Mouse (Mus musculus): ENCODE data around the gene Pold2.

Gene Pold2

DNA sequence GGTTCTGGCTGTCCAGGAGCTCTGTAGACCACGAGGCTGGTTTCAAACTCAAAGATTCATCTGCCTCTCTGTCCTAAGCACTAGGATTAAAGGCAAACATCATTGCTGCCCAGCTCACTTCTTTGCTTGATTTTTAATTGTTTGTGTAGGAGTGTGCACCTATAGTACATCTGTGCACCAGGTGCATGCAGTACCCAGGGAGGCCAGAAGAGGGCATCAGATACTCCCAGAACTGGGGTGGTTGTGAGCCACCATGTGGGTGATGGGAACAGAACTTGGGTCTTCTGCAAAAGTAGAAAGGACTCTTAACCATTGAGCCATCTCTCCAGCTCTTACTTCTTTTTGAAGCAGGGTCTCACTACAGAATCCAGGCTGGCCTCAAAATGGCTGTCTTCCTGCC is 19.4 kb downstream of the Pold2 start:
- DNase-seq (ENCODE audit: low spot score): no peak

DNA sequence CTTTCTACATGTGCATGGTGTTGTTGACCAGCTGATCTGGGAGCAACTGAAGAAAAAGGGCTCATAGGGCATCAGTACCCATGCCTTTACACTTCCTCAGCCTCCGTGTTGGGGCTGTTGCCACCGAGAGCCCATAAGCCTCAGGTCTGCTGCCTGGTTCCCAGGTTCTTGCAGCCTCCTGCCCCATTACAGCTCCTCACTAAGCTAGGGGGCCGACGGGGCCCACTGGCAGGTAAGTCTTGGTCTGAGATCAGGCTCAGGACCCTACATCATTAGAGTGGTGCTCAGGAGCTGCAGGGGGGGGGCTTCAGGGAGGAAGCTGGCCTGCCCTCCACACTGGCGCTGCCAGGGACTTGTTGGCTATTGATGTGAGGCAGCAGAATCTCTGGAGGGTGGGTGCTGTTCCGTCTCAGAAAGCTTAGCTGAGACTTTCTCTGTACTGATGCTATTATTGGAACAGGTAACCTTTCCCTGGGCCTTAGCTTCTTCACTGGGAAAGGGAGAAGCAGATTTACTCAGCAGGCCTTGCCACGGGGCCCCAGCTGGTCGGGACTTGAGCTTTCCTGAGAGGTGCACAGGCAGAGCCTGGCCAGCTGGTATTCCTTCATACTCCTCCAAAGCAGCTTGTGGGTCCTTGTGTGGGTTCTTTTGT is 21.5 kb downstream of the Pold2 start:
- no peak for DNase-seq (ENCODE audit: low spot score)

DNA sequence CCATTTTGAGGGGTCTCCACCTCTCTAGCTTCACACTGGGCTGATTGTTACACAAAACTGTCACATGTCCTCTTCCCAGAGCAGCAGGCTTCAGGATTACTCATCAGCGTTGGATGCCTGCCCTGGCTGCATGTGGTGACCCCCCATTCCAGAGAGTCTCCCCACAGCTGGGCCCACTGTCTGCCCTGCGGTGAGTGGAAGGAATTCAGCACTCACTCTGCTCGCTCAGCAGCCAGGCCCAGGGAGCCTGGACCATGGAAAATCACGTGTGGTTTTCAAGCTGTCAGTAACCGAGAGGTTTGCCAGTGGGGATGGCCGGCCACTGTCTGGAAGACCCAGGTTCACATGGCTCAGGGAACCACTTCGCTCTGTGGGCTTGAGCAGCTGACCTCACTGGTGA is 22.2 kb downstream of the Pold2 start:
- no peak for DNase-seq (ENCODE audit: low spot score)

DNA sequence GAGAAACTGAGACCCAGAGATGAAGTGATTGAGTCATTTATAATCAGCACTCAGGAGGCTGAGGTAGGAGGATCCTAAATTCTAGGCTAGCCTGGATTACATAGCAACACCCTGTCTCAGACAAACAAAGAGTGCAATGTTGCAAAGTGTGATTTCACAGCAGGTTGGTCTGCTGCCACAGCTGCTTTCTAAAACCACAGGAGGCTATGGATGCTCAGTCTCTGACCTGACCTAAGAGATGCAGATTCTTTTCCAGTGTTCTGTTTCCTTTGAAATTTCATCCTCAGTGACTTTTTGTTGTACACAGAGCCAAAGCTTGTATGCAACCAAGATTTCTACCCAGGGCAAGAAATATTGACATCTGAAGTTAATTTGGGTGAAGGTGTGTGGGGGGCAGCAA is 22.6 kb downstream of the Pold2 start:
- DNase-seq (ENCODE audit: low spot score): no peak

DNA sequence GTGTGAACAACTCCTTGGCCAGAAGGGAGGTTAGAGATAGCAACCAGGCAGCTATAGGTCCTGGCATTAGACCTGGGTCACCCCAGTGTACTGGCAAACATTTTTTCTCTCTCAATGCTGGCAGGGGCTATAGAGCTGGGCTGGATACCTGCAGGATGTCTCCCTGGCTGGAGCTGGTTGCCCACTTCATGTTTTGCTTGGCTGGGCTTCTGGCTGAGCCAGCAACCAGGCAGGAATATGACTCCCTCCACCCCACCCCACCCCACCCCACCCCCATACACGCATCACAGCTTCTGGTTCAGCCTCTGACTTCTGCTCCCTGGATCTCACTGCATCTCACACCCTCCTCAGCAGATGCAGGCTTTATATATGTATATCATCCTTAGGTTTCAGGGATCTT is 25.8 kb downstream of the Pold2 start:
- DNase-seq (ENCODE audit: low spot score): no peak

DNA sequence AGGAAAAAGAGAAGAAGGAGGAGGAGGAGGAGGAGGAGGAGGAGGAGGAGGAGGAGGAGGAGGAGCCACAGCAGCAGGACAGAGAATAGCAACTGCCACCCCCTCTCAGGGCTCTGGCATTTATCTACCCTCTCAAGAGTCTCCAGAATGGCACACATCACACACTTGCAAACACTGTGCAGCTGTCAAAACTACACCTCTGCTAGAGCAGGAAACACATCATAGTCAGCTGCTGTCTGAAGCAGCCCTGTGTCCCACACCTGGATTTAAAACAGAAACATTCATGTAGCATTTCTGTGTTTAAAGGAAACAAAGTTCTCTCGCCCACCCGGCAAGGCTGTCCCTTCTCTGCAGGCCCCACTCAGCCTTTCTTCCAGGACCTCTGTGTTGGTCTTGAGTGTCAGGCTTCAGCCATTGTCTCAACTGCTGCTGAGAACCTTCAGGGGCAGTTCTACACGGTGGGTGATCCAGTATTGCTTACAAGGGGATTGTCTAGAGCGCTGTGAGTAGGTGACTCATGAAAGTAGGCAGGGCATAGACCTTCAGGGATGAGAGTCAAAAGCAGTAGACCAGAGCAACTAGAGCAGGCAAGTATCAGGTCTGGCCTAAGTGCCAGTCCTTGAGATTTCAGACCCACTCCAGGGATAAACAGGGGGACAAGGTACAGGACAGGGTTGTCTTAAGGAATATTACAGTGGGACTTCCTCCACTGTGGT is 26.9 kb downstream of the Pold2 start:
- no peak for DNase-seq (ENCODE audit: low spot score)

DNA sequence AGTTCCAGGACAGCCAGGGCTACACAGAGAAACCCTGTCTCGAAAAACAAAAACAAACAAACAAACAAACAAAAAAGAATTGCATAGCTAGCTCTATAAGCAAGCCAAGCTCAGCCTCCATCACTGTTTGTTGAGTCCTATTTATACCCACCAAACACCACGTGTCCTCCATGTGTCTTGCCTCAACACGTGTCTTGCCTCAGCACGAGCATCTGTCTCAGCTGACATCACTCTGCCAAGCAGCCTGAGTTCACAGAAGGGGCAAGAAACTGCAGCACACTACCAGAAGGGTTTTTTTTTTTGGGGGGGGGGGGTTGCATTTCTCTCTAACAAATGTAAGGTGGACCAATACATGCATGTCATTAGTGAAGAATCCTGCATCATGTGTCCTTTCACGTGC is 27.6 kb downstream of the Pold2 start:
- DNase-seq (ENCODE audit: low spot score): no peak

DNA sequence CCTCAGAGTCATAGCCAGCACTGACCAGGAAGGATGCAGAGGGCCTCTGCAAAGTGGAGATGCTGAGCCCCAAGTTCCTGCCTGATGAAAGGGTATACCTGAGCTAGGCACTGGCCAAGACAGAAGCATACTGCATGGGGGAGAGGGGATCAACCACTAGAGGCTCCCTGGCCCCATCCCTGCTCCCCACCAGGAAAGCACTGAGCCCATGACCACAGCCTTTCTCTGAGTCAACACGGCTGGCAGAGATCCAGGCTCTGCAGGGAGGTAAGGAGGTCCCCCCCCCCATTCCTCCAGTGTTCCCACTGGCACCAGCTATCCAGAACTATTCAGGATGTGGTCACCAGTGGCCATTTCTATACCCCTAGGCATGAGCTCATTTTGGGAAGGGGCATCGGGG is 28.8 kb downstream of the Pold2 start:
- DNase-seq (ENCODE audit: low spot score): no peak

DNA sequence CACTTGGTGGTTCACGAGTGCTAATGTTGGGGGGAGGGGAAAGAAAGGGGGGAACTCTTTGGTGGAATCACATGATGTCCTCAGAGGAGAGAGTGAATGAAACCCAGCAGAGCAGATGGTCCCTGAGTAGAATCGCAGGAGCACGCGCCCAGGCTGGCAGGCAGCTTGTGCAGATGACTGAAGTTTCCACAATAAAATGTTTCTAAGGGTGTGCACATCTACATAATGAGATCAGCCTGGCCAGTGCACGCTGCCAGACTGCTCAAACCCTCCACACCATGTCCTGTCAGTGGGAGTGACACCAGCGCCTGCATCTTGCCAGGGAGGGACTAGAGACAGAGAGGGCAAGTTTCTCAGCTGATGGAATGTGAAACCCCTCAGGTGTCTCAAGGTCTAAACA is 29.4 kb downstream of the Pold2 start:
- no peak for DNase-seq (ENCODE audit: low spot score)

DNA sequence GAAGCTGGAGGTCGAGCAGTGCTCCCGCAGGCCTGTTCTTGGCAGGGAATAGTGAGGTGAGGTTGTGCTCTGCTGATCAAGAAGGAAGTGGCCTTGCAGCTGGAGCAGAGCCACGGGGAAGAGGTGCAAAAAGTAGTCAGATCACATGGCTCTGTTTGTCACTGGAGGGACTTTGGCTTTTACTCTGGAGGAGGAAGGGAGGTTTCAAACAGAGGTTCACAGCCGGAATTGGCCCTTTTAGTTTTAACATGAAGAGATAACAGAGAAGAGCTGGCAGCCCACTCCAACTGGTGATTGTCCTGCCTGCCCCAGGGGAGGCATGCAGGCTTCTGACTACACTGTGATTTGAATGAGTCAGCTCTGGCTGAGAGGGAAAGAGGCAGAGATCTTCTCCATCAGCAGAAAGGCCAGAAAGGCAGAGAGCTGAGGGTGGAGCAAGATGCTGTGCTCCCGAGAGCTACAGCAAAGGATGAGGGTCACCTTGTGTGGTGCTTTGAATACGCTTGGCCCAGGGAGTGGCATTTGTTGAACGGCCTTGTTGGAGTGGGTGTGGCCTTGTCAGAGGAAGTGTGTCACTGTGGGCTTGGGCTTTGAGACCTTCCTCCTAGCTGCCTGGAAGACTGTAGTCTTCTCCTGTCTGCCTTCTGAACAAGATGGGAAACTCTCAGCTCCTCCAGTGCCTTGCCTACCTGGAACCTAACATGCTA is 31.3 kb downstream of the Pold2 start:
- no peak for DNase-seq (ENCODE audit: low spot score)

DNA sequence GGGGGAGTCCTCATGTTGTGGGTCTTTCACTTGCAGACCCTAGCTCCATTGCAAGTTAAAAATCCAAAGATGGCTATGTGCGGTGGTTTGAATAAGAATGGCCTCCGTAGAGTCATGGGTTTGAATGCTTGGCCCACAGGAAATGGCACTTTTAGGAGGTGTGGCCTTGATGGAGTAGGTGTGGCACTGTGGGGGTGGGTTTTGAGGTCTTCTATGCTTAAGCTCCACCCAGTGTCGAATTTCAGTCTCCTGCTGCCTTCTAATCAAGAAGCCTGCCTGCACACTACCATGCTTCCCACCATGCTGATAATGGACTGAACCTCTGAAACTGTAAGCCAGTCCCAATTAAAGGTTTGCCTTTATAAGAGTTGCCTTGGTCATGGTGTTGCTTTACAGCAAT is 35.0 kb downstream of the Pold2 start:
- no peak for DNase-seq (ENCODE audit: low spot score)

DNA sequence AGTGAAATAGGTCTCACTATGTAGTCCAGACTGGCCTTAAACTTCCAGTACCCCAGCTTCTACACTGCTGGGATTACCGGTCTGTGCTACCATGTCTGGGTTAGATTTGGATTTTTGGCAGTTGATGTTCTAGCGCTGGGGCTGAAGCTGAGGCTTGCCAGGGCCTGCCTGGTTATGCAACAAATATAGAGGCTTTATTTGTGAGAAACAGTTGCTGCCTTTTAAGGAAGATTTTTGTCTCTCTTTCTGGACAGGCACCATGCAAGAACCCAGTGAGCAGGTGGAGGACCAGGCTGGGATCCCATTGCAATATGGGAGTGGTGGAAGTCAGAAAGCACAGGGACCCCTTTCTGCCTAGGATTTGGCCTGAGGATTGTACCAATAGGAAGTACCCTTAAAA is 36.3 kb downstream of the Pold2 start:
- DNase-seq (ENCODE audit: low spot score): no peak

DNA sequence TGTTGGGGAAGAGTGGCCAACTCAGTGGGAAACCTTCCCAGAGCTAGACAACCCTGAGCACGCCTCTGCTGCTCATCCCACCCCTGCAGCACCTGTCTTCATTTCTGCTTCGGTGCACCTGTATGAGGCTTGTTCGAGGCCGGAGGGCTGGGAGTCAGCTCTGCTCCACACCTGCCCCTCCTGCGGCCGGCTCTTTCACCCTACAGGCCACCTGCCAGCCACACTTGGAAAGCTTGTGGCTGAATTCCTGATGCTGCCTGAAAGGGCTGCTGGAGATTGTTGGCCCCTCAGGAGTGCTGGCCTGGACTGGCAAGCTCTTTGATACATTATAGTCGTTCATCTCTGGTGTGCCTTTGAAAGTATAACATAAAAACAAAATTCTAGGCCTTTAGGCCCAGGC is 37.7 kb downstream of the Pold2 start:
- DNase-seq (ENCODE audit: low spot score): no peak

DNA sequence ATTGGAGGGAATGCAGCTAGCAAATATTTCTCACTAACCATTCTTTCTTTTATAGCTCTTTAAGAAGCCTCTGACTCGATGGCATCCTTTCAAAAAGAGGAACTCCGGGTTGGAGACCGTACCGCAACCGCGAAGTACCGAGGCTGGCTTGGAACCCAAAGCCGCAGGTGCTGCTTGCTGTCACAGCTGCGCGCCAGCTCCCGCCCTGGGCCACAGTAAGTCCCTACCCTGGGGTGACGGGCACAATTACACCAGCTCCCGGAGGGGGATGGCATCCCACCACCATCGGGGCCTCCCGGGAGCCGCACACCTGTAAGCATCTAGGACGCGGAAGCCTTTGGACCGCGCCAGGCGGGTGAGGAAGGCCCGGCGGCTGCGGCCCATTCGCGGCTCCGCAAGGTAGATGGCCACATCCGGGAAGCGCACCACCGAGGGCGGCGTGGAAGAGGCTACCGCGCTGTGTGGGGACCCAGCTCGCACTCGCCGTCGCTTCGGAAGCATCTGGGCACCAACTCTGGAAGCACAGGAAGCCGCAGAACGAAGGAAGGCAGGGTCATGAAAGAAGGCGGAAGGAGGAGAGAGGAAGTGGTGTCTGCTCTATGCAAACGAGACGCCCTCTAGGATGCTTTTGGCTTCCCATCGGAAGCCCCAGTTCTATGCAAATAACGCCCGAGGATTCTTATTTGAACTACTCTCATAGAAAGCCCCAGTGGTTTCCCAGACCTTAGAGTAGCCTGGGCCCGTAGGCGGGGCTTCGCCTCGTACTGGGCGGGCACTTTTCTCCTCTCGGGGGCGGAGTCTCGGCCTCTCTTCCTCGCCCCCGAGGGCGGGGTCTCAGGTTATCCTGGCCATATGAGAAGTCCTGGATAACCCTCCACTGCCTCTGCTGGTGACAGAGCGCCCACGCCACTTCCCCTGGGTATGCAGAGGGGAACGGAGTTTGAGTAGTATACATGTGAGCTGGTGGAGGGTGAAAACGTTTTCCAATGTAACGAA is 40.5 kb downstream of the Pold2 start, which contains the start of gene Polm:
Polm (minus strand) TSS at position 766 of the 996 bp plus-strand sequence.
- DNase-seq (ENCODE audit: low spot score): peak; percentile 87

DNA sequence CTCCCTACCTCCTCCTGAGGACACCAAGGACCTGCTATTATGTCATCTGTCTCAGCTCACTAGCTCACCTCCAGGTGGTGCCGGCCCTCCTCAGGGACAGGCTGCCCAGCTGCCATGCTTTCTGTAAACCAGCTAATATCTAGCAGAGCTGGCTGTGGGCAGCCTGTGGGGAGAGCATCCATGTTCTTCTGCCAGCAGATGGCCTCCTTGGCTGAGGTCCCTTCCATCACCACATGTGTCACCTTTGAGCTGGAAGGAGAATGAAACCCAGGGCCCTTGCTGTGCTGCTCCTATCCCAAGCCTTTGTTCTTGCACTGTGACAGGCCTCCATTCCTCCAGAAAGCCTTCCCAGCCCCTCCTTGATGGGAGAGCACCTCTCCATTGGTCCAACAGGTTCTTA is 42.0 kb downstream of the Pold2 start:
- DNase-seq (ENCODE audit: low spot score): no peak

DNA sequence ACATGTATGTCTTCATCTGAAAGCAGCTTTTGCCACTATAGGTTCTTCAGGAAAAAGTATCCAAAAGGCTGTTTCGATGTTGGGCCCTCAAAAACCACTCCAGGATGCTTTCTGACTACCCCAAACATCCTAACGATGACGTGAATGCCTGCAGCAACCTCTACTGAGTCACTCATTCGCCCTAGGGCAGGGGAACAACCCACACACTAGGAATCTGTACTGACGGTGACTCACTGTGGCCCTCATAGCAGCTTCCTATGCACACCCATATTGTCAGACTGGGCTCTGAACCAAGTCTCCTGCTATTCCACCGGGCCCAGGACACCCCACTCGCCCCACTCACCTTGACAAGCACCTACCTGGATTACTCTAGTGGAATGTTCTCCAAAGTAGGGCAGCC is 43.0 kb downstream of the Pold2 start:
- no peak for DNase-seq (ENCODE audit: low spot score)

DNA sequence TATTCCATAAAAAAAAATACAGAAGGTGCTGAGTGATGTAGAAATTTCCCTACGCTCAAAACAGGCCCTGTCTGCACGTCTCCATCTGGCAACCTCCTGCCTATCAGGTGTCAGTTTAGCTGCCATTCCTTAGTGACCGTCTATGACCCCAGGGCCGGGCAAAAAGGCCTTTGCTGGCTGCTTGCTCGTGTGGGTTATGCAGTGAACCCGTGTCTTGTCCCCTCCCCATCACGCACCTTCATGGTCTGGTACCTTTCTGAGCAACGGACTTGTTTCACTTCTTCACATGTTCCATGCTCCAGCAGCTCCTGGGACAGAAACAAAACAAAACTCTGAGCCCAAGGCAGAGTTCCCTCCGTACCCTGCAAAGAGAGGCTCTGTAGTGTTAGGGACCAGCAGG is 43.6 kb downstream of the Pold2 start:
- DNase-seq (ENCODE audit: low spot score): no peak

DNA sequence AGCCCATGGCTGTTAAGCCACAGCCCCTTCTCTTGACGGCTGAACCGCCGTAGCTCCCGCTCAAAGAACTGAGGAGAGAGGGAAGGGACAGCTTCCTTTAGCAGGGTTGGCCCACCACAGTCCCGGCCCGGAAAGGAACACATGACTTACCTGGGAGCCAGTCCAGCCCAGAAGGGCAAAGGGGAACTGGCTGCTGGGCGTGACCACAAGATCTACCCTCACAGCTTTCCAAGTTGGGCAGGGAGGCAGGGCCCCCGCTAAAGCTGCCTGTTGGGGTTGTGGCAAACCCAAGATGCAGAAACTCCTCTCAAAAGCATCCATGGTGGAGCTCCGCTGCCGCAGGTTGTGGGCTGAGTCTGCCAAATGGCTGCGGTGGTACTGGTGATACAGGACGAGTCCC is 48.8 kb downstream of the Pold2 start:
- DNase-seq (ENCODE audit: low spot score): no peak

DNA sequence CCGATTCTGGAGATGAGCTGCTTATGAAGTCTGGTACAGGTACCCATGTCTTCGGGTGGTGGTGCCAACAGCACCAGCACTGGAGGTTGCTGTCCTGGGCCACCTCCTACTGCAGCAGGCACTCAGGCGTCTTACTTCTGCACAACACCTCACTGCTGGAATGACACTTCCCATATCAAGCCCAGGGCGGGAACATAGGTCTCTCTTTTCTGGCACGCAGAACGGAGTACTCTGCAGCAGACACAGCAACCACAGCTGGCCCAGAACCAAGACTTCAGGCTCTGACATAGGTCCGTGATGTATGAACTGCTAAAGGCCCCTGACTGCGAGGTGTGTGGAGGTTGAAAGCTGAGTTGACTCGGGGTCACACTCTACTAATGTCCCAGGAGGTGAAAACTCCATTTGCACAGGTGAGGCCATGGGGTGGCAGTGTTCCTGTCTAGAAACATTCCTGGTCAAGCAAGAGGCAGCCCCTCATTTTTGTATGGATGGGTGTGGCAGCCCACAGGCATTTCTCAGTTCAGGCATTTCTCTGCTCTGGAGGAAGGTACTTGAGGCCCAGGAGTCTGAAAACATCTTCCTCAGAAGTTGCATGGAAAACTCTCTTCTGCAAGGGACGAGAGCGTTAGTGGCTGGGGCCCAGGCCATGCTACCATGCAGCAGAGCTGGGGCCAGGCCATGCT is 49.4 kb downstream of the Pold2 start:
- no peak for DNase-seq (ENCODE audit: low spot score)

DNA sequence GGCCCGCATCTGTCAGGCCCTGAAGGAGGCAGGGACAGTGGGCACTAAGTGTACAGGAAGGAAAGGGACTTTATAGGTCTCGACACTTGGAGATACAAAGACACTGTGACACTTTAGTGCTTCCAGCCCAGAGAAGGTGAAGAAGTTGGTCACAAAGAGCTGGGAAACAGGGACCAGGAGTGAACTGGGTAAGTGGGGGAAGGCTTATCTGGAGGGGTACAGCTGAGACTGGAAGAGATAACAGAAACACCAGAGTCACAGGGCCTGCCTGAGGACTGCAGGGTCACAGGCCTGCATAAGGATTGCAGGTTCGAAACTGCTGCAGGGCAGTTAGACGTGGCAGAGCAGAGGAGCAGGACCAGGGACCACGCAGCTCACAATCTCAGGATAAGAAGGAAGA is 50.2 kb downstream of the Pold2 start:
- no peak for DNase-seq (ENCODE audit: low spot score)

DNA sequence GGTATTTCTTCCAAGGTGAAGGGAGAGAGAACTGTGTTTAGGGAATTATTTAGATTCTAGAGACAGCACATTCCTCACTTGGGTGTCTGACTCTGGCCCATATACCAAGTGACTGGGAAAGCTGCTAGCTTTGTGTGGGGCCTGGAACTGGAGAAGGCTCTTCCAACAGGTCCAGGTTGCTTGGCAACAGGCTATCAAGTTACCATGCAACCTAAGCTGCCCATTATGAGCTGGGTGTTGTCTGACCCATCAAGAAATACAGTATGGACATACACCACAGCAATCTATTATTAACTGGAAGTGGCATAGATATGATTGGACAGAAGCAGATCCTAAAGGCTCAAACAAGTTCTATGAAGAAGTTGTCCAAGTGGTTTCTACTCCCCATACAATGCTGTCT is 52.7 kb downstream of the Pold2 start:
- no peak for DNase-seq (ENCODE audit: low spot score)

All from T-cell, adult 2 months (primary cell).